Mouse (Mus musculus): ENCODE measurements around the gene Mphosph9. TPM values are rescaled to one million over a fixed set of nuclear protein-coding genes. Genes with fewer than 3 reads are reported as not detected.

The Mphosph9 gene
- total and polyA plus RNA-seq, 3 experiments, result 5.6 to 9.8 (median 8.0) TPM

- Histone ChIP-seq H3K4me2 (ENCODE audit: insufficient read depth, low read depth, poor library complexity, severe bottlenecking) (no peak overlapping the region), H3K79me2 (replicated peaks; ENCODE audit: control insufficient read depth, extremely low read depth, insufficient read depth, poor library complexity, severe bottlenecking) (no peaks in the 10 kb centered on the region), H3K36me3 (replicated peaks in 1 of 2; ENCODE audit: control insufficient read depth in 1 of 2, insufficient read depth in 1 of 2, low read length in 1 of 2) (peaks cover 44 to 79% of the 10 kb centered on the region in 2 experiments), H3K9ac (ENCODE audit: insufficient read depth, low read depth) (no peak overlapping the region), H3K27me3 (replicated peaks) (no peaks in the 10 kb centered on the region), H3K4me1 (ENCODE audit: control insufficient read depth in 1 of 2, insufficient read depth in 2 of 2) (no peaks in the 10 kb centered on the region), H3K9me3 (replicated peaks; ENCODE audit: low read length) (peaks cover 5% of the 10 kb centered on the region), H3K27ac (ENCODE audit: insufficient read depth, low read depth) (no peak overlapping the region), H3K4me3 (replicated peaks in 1 of 3; ENCODE audit: low read depth in 2 of 3, low read length in 2 of 3, poor library complexity in 1 of 3) (no peak overlapping the region)
- DNase-seq (ENCODE audit: extremely low read depth), result no peak
- TF ChIP-seq CHD2 (IDR thresholded peaks at IDR 0.05; ENCODE audit: low read length) (no peak), ELF1 (IDR thresholded peaks at IDR 0.05; ENCODE audit: low read depth, low read length) (no peak), POLR2AphosphoS2 (IDR thresholded peaks at IDR 0.05; ENCODE audit: low read depth, low read length) (no peak), POLR2A (IDR thresholded peaks at IDR 0.05; ENCODE audit: low read depth, low read length) (no peak), NELFE (IDR thresholded peaks at IDR 0.05; ENCODE audit: low read depth, low read length) (no peak), USF2 (conservative IDR thresholded peaks at IDR 0.05; ENCODE audit: low read depth, low read length) (no peak), UBTF (IDR thresholded peaks at IDR 0.05; ENCODE audit: low read depth, low read length) (no peak), MYC (IDR thresholded peaks at IDR 0.05; ENCODE audit: low read depth, low read length) (no peak), E2F4 (IDR thresholded peaks at IDR 0.05; ENCODE audit: insufficient replicate concordance, low read depth, low read length) (no peak)
- dilution Hi-C loops (cut with MboI; ENCODE audit: extremely low pct_ligation_motif_present, extremely low pct_unique_long_range_greater_than_20kb, low sequenced_read_pairs) (no loop called here), in situ Hi-C loops (cut with MboI; ENCODE audit: low pct_ligation_motif_present, low pct_unique_long_range_greater_than_20kb, low sequenced_read_pairs) (no loop called here)
Observed at GRCm38 (mm10) chr5:124287616-124288247, 40.0 kb downstream of the Mphosph9 start.

GRCm38 (mm10) chr5:124284330-124284729 is 43.4 kb downstream of the Mphosph9 start:
- dilution Hi-C loops (cut with MboI; ENCODE audit: extremely low pct_ligation_motif_present, extremely low pct_unique_long_range_greater_than_20kb, low sequenced_read_pairs) (no loop called here), in situ Hi-C loops (cut with MboI; ENCODE audit: low pct_ligation_motif_present, low pct_unique_long_range_greater_than_20kb, low sequenced_read_pairs) (no loop called here)
- Histone ChIP-seq H3K79me2 (replicated peaks; ENCODE audit: control insufficient read depth, extremely low read depth, insufficient read depth, poor library complexity, severe bottlenecking) (no peaks in the 10 kb centered on the region), H3K4me1 (ENCODE audit: control insufficient read depth in 1 of 2, insufficient read depth in 2 of 2) (no peaks in the 10 kb centered on the region), H3K4me2 (ENCODE audit: insufficient read depth, low read depth, poor library complexity, severe bottlenecking) (no peak overlapping the region), H3K27ac (ENCODE audit: insufficient read depth, low read depth) (no peak overlapping the region), H3K36me3 (replicated peaks in 1 of 2; ENCODE audit: control insufficient read depth in 1 of 2, insufficient read depth in 1 of 2, low read length in 1 of 2) (peaks cover 29 to 65% of the 10 kb centered on the region in 2 experiments), H3K4me3 (replicated peaks in 1 of 3; ENCODE audit: low read depth in 2 of 3, low read length in 2 of 3, poor library complexity in 1 of 3) (no peak overlapping the region), H3K9ac (ENCODE audit: insufficient read depth, low read depth) (no peak overlapping the region), H3K9me3 (replicated peaks; ENCODE audit: low read length) (peaks cover 5% of the 10 kb centered on the region), H3K27me3 (replicated peaks) (no peaks in the 10 kb centered on the region)
- peak; percentile 6 for DNase-seq (ENCODE audit: extremely low read depth)
- no peak for TF ChIP-seq GABPA (IDR thresholded peaks at IDR 0.05; ENCODE audit: insufficient replicate concordance, low read depth, low read length)
- no peak for TF ChIP-seq USF1 (IDR thresholded peaks at IDR 0.05; ENCODE audit: low read depth, low read length)
- TF ChIP-seq CTCF (conservative IDR thresholded peaks at IDR 0.05 in 1 of 2, IDR thresholded peaks at IDR 0.05 in 1 of 2; ENCODE audit: low read depth in 2 of 2, low read length in 2 of 2), result peak in 1 of 2 experiments; percentile 52; a peak in 2 of 4 replicates
- peak; percentile 49 for TF ChIP-seq SMC3 (IDR thresholded peaks at IDR 0.05; ENCODE audit: low read depth, low read length)
- peak; percentile 39 for TF ChIP-seq RAD21 (IDR thresholded peaks at IDR 0.05; ENCODE audit: low read depth, low read length)

DNA sequence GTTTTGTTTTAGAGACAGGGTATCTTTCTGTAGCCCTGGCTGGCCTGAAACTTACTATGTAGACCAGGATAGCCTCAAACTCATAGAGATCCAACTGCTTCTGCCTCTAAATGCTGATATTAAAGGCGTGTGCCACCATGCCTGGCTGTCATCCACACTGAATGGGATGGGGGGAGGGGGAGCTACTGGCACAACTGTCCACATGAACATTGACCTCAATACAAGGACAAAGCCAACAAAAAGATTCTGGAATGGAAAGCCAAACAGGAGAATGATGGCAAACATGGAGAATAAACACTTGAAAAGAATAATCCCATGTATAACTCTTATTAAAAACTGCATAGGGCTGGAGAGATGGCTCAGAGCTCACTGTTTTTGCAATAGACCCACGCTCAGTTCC is 44.9 kb downstream of the Mphosph9 start:
- dilution Hi-C loops (cut with MboI; ENCODE audit: extremely low pct_ligation_motif_present, extremely low pct_unique_long_range_greater_than_20kb, low sequenced_read_pairs), result no loop called here
- peaks cover 27 to 70% of the 10 kb centered on the region in 2 experiments for H3K36me3 ChIP-seq (replicated peaks in 1 of 2; ENCODE audit: control insufficient read depth in 1 of 2, insufficient read depth in 1 of 2, low read length in 1 of 2)
- no peaks in the 10 kb centered on the region for H3K4me1 ChIP-seq (ENCODE audit: control insufficient read depth in 1 of 2, insufficient read depth in 2 of 2)
- TF ChIP-seq NRF1 (IDR thresholded peaks at IDR 0.05; ENCODE audit: low read depth, low read length) (no peak), SMC3 (IDR thresholded peaks at IDR 0.05; ENCODE audit: low read depth, low read length) (no peak), RAD21 (IDR thresholded peaks at IDR 0.05; ENCODE audit: low read depth, low read length) (no peak), POLR2A (IDR thresholded peaks at IDR 0.05; ENCODE audit: low read depth, low read length) (no peak), SIN3A (IDR thresholded peaks at IDR 0.05; ENCODE audit: low read length) (no peak)
- no peak overlapping the region; the same call in 1 of the 2 replicates for H3K27ac ChIP-seq (ENCODE audit: insufficient read depth, low read depth)
- H3K4me3 ChIP-seq (replicated peaks in 1 of 3; ENCODE audit: low read depth in 2 of 3, low read length in 2 of 3, poor library complexity in 1 of 3), result no peak overlapping the region
- in situ Hi-C loops (cut with MboI; ENCODE audit: low pct_ligation_motif_present, low pct_unique_long_range_greater_than_20kb, low sequenced_read_pairs), result no loop called here
- no peak overlapping the region for H3K4me2 ChIP-seq (ENCODE audit: insufficient read depth, low read depth, poor library complexity, severe bottlenecking)
- no peaks in the 10 kb centered on the region for H3K27me3 ChIP-seq (replicated peaks)
- no peaks in the 10 kb centered on the region for H3K79me2 ChIP-seq (replicated peaks; ENCODE audit: control insufficient read depth, extremely low read depth, insufficient read depth, poor library complexity, severe bottlenecking)
- DNase-seq (ENCODE audit: extremely low read depth), result no peak
- H3K9ac ChIP-seq (ENCODE audit: insufficient read depth, low read depth), result no peak overlapping the region
- H3K9me3 ChIP-seq (replicated peaks; ENCODE audit: low read length), result peaks cover 2% of the 10 kb centered on the region

Data from CH12.LX (cell line).